Mouse (Mus musculus): ENCODE data around the gene Gucy1b2.

GRCm38 (mm10) chr14:62349786-62350185, 106.3 kb downstream of the Gucy1b2 start:
- no peak for TF ChIP-seq GATA1 (IDR thresholded peaks at IDR 0.05; ENCODE audit: borderline replicate concordance, low read length)
- no peak for TF ChIP-seq FLI1 (IDR thresholded peaks at IDR 0.05; ENCODE audit: low read length)

All from megakaryocyte, embryonic 14.5 days (primary cell).